Mouse (Mus musculus) embryo, embryonic 10.5 days (tissue): Measurements from ENCODE around the gene Doc2b.
"Not testable (repeated sequence)": the region's sequence is repeated elsewhere in the genome, so short reads cannot be mapped to it uniquely, and the experiment has no call there.

ENCODE experiments used
- DNase-seq: peaks from one replicate; pipeline ENCODE4 v3.0.0-alpha.2; 2015; ENCODE audit warnings: low spot score

The Doc2b gene

DNA sequence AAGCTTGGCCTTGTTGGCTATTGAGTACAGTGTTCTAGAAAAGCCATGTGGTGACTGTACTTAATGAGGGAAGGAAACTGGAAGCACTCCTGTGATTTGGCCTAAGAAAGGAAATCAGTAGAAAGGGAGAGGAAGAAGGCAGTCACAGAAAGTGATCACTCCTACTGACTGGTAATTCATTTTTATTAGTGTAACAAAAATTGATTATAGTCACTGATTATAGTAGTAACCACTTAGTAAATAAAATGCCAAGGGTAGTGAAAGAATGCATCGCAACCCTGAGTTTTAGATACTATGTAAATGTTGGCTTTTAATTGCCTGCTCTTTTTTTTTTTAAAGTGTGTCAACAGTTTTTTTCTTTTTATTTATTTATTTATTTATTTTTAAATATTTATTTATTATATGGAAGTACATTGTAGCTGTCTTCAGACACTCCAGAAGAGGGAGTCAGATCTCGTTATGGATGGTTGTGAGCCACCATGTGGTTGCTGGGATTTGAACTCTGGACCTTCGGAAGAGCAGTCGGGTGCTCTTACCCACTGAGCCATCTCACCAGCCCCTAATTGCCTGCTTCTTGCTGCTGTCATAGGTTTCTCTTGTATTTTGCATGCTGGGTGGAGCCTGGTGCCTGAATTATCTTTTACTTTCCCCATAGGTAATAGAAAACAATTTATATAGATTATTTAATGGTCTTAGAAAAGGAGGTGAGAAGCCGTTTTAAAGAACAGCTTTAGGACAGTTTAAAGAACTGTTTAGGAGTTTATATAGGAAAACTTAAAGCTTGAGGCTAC lies 60.2 kb downstream of the Doc2b start:
- DNase-seq: no peak

DNA sequence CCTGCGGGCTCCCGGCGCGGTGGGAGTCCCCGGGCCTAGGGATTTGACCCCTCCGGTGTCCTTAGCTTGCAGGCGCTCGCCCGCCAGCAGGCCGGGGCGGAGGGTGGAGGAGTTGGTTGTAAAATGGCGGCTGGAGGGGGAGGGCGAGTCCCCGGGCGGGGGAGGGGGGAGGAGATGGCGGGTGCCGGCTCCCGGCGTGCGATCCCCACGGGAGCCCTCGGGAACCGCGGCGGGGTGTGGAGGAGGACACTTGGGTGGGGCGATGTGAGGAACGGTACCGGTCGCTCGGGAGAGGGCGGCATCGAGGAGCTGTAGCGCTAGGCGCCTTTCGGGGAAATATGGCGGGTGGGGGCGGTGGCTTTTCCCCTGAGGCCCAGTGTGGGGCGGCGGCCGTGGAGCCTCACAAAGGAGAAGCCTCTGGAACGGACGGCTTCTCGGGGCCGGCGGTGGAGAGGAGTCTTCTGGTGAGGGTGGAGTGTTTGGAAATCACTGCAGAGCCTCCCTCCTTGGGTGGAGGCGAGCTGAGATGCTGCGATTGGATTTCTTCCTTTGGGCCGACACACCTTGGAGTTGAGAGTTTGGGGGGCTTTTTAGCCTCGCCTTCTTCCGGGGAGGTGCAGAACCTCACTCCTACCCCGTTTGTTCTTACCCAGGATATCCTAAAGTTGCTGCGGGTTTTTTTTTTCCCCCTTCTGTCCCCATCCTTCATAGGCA lies 62.5 kb downstream of the Doc2b start:
- peak; percentile 61 for DNase-seq

DNA sequence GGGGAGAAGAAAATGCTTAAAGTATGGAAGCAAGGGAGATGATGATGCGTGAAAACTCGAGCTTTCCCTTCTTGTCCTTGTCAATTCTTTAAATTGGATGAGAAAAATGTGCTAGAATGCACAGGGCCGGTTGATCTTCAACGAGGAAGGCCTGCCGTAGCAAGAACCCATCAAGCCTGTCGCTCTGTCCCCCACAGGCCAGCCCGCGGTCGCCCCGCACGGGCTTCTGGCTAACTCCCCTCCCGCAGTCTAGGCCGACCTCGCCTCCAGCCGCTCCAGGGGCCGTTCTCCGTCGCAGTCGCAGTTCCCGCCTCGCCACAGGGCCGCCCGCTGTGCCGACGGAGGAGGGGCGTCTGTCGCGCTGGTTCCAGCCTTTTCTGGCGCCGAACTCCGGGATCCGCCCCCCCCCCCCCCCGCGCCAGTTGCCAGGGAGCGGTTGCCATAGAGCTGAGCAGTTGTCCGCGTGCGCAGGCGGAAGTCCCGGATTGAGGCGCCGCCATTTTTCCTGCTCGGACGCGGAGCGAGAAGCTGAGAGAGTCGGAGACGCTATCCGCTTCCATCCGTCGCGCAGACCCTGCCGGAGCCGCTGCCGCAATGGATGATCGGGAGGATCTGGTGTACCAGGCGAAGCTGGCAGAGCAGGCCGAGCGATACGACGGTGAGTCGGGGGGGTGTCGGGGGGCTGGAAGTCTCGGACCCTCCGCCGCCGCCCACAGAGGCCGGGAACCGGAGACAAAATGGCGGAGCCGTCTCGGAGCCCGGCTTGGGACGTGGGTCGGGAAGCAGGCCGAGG lies 63.2 kb downstream of the Doc2b start, which contains the start of gene Ywhae:
Ywhae (plus strand) TSS at position 436 of the 793 bp plus-strand sequence.
- DNase-seq: peak; percentile 94

DNA sequence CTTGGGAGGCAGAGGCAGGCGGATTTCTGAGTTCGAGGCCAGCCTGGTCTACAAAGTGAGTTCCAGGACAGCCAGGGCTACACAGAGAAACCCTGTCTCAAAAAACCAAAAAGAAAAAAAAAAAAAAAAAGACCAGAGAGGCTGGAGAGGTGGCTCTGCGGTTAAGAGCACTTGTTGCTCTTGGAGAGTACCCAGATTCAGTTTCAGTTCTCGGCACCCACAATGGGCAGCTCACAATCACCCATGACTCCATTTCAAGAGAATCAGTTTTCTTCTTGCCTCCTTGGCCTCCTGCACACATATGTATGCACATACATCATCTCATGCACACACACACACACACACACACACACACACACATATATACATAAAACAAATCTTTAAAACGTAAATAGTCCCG lies 68.2 kb downstream of the Doc2b start:
- not testable (repeated sequence) for DNase-seq

DNA sequence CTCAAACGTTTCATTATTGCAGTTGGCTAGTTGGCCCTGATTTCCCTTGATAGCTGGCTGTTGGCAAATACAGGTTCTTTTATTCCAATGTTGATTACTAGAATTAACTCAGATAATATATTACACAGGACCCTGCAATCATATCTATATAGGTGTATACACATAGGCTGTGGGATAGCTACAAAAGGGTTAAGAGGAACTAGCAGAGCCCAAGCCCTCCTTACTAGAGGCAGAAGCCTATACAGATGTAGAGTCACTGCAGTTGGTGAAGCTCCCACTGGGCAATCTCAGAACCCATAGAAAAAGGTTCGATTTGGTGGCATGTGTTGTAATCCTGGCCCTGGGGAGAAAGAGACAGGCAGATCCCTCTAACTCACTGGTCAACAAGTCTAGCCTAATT lies 68.7 kb downstream of the Doc2b start:
- DNase-seq: no peak

DNA sequence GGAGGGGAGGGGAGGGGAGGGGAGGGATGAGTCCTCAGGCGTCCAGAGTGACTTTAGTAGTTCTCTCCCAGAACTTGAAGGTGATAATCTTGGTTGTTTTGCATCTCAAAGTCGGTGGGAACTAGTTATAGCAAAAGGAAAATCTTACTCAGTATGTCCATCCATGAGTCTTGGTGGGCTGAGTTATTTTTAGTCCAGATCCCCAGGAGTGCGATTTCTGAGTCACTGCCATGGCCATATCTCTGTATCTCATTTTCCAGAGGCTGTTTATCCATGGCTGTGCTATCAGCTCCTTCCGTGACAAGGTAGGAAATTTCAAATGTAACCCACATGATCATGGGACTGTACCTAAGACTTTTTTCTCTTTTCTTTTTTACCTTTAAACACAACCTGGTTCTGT lies 73.5 kb downstream of the Doc2b start:
- no peak for DNase-seq
